Mouse (Mus musculus): ENCODE data around the gene Miox.

The Miox gene

GRCm38 (mm10) chr15:89372068-89372467 lies 37.9 kb downstream of the Miox start:
- DNase-seq (ENCODE audit: low read depth): no peak

GRCm38 (mm10) chr15:89372536-89372935 lies 38.3 kb downstream of the Miox start:
- DNase-seq (ENCODE audit: low read depth): no peak

- peak; percentile 95 for DNase-seq (ENCODE audit: low read depth)
These were observed 39.0 kb downstream of the Miox start for GRCm38 (mm10) chr15:89373027-89373761.

GRCm38 (mm10) chr15:89373762-89374248 lies 39.6 kb downstream of the Miox start, which contains the start of gene Sco2:
Gene Sco2, minus strand, starts transcription at chr15:89373846.
- peak; percentile 93 for DNase-seq (ENCODE audit: low read depth)

DNA sequence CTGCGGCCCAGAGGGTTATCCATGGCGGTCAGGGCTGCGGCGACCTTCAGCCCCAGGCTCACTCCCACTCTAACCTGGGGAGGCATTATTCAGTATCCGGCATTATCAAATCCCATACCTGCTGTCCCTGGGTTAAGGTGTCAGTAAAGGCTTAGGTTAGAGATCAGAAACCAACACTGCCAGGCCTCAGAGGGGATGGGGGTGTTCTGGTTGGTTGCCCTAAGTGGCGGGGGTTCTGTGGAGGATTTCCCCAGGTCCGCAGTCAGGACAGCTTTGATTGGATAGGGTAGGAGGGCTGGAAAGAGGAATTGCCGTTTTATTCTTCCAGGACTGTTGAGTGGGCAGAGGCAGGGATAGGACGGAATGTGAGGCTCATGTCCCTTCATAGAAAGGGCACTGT lies 40.1 kb downstream of the Miox start:
- no peak for DNase-seq (ENCODE audit: low read depth)

GRCm38 (mm10) chr15:89374801-89375534 lies 40.8 kb downstream of the Miox start:
- DNase-seq (ENCODE audit: low read depth): no peak

- no peak for DNase-seq (ENCODE audit: low read depth)
These were observed 41.8 kb downstream of the Miox start for GRCm38 (mm10) chr15:89376040-89376439.

DNA sequence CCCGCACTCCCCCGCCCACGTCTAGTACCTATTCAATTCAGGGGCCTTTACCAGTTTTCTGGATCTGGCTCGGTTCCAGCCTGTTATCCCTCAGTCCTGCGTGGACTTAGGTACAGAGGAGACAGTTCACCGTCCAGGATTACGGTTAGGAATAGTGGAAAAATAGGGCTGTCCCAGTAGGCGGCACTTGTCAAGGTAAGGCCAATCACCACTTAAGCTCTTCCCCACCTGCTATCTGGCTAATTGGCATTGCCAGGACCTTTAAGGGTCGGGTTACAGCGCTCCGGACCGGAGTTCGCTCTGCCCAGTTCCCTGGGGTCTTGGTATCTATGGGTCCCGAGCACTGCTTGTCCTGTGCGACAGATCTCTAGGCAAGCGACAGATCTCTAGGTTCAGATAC lies 42.8 kb downstream of the Miox start, which contains the start of gene Tymp:
TSS of gene Tymp (minus strand) at position 83 of the 400 bp plus-strand sequence.
- DNase-seq (ENCODE audit: low read depth): no peak

DNA sequence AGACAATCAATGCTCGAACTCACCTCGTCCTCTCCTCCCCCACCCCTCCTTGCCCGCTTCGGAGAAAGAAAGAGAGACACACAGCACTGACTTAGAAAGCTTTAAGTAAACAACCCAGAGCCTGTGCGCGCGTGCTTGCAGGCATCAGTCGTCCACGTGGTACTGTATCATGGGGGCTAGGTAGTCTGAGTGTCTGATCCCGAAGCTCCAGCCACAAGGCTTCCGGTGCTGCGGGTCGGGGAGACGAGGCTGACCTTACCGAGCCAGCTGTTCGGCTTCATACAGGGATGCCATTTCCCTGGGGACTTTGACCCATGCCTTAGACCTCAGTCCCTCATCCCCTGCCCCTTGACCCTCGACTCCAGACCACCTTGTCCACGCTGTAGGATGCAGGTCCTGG lies 43.2 kb downstream of the Miox start:
- no peak for DNase-seq (ENCODE audit: low read depth)

DNA sequence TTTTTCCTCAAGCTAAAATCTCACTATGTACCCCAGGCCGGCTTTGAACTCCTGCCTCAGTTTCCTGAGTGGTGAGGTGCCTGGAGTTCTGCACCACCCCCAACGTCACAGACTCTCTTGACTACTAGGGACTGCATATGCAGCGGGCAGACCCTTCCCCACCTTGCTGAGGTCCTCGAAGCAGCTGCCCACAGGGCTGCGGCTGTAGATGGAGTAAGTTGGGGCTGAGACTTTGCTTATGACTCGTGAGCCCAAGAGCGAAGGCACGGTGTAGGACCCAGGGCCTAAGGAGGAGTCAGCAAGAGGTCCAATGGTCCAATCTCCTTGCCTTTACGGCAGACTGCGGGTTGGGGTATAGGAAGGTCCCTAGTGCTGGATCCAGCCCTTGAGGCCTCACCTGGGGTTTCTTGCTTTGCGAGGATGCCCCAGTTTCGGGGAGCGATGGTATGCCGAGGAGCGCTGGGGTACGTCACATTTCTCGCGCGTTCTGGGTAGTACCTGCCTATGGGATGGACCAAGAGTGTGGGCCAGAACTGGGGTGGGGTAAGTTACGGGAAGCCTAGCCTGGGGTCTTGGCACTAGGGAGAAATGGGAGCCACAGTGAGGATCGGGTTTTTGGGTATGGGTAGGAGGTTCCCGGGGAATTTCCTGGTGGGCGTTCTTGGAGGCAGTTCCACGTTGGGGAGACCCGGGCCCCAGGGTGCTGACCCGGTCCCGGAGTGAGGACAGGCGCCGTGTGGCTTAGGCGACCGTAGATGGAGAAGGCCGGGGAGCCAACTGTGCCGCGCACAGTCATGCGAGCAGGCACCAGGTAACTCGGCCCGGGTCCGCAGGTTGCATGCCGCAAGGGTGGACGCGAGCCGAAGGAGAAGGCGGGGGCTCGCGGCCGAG lies 44.0 kb downstream of the Miox start:
- peak; percentile 28 for DNase-seq (ENCODE audit: low read depth)

- peak; percentile 37 for DNase-seq (ENCODE audit: low read depth)
These were observed 44.7 kb downstream of the Miox start, which contains the start of gene Odf3b for GRCm38 (mm10) chr15:89378831-89379401. Gene Odf3b, minus strand, starts transcription at chr15:89379282.

DNA sequence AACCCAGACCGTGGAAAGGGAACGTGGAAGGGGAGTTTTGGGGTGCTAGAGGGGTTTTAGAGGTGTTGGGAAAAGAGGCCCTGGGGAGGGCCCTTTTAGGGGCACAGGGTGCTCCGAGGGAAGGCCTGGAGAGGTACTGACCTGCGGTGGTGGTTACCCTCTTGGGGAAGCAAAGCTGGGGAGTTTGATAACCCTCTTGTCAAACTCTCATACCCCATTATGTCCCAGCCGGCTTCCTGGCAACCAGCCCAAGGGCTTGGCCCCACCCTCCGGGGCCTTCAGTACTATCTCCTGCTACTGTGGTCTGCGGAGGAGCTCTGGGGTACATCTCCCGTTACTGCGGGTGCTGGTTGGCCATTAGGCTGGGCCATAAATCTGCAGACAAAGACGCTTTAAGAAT lies 45.2 kb downstream of the Miox start:
- DNase-seq (ENCODE audit: low read depth): no peak

DNA sequence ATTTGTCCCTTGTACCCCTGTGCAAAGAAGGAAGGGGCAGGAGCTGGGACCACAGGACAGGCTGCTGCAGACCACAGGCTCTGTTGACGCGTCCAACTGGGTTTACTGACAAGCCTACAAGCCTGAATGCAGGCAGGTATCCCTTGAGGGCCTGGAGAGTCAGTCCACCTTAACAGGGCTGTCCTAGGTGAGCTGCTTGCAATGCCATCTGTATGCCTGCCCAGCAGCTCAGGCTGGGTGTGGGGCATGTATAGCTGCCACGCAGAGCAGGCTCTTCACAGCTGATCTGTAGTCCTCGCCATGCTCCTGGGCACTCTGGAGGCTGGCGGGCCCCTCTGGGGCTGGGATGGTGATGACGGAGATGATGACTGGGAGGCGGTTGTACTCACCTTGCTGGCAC lies 50.4 kb downstream of the Miox start, which contains the start of gene Klhdc7b:
TSS of gene Klhdc7b (plus strand) at position 301 of the 400 bp plus-strand sequence.
- DNase-seq (ENCODE audit: low read depth): no peak
